Mouse (Mus musculus) midbrain, embryonic 12.5 days (tissue): ENCODE data around the gene Rhob. TPM values are rescaled to one million over a fixed set of nuclear protein-coding genes. Genes with fewer than 3 reads are reported as not detected.
"Not testable (repeated sequence)": the region's sequence is repeated elsewhere in the genome, so short reads cannot be mapped to it uniquely, and the experiment has no call there.

ENCODE experiments used
- ATAC-seq: fragments of 200-750 bp; cut with Nextera tagmentation; 2 replicates; pipeline ENCODE4 v1.8.0; 2017; ENCODE audit warnings: low read depth, moderate TSS enrichment, moderate library complexity; ENCODE audit not compliant: low FRiP score
- H3K27ac ChIP-seq: fragments of 300-500 bp; sonication (generic); replicated peaks from 2 replicates; pipeline ENCODE4 v1.5.1; 2016; ENCODE audit warnings: mild to moderate bottlenecking
- H3K27me3 ChIP-seq: fragments of 300-500 bp; sonication (generic); 2 replicates; pipeline ENCODE4 v1.6.1; 2016; ENCODE audit warnings: mild to moderate bottlenecking
- H3K36me3 ChIP-seq: fragments of 300-500 bp; sonication (generic); 2 replicates; pipeline ENCODE4 v1.6.1; 2016
- H3K4me1 ChIP-seq: fragments of 300-500 bp; sonication (generic); 2 replicates; pipeline ENCODE4 v1.6.1; 2016
- H3K4me2 ChIP-seq: fragments of 300-500 bp; sonication (generic); replicated peaks from 2 replicates; pipeline ENCODE4 v1.6.1; 2016; ENCODE audit warnings: mild to moderate bottlenecking, moderate library complexity
- H3K4me3 ChIP-seq: fragments of 300-500 bp; sonication (generic); 2 replicates; pipeline ENCODE4 v1.5.1; 2016; ENCODE audit warnings: mild to moderate bottlenecking
- H3K9ac ChIP-seq: fragments of 300-500 bp; sonication (generic); replicated peaks from 2 replicates; pipeline ENCODE4 v1.6.1; 2016; ENCODE audit warnings: mild to moderate bottlenecking, moderate library complexity
- H3K9me3 ChIP-seq: fragments of 300-500 bp; sonication (generic); 2 replicates; pipeline ENCODE4 v1.6.1; 2016; ENCODE audit warnings: mild to moderate bottlenecking
- WGBS: fragments of 180-500 bp; shearing (Covaris S2); methylation state at CpG from one replicate; pipeline ENCODE4 v1.1.7; 2016; 5-methylcytosine and 5-hydroxymethylcytosine counted together
- polyA plus RNA-seq: library from polyadenylated mRNA; unstranded; fragments of >200 nt; fragmentation: Nextera tagmentation; extraction: Ambion mirVana; gene quantifications from 2 replicates; pipeline ENCODE4 v1.2.1, GENCODE M21; 2016

Gene Rhob
- polyA plus RNA-seq, 1 experiment from 2014 or later, result 72.0 TPM

GRCm38 (mm10) chr12:8467029-8467924 lies 32.5 kb downstream of the Rhob start:
- no peak overlapping the region for H3K4me2 ChIP-seq
- no peaks in the 10 kb centered on the region for H3K4me1 ChIP-seq
- H3K27ac ChIP-seq, result no peak overlapping the region
- 0 out of 2 replicates have a peak, but pooled peaks cover 10% of the 10 kb centered on the region for H3K27me3 ChIP-seq
- WGBS, result 61% methylated on average over 12 of the region's 12 CpGs
- no peak overlapping the region for H3K9ac ChIP-seq
- H3K9me3 ChIP-seq, result no peaks in the 10 kb centered on the region
- ATAC-seq, result no peak
- no peak overlapping the region for H3K4me3 ChIP-seq
- no peaks in the 10 kb centered on the region for H3K36me3 ChIP-seq

- Histone ChIP-seq H3K27me3 (0 out of 2 replicates have a peak, but pooled peaks cover 10% of the 10 kb centered on the region), H3K27ac (no peak overlapping the region), H3K4me1 (no peaks in the 10 kb centered on the region), H3K36me3 (no peaks in the 10 kb centered on the region), H3K9me3 (no peaks in the 10 kb centered on the region), H3K4me3 (no peak overlapping the region), H3K9ac (no peak overlapping the region), H3K4me2 (no peak overlapping the region)
- ATAC-seq, result no peak
- WGBS, result 95% methylated on average over 3 of the region's 3 CpGs
Measured at GRCm38 (mm10) chr12:8465680-8466079, 34.1 kb downstream of the Rhob start.

GRCm38 (mm10) chr12:8464961-8465360 lies 34.8 kb downstream of the Rhob start:
- ATAC-seq, result no peak
- Histone ChIP-seq H3K4me3 (no peak overlapping the region), H3K9ac (no peak overlapping the region), H3K4me1 (no peaks in the 10 kb centered on the region), H3K27ac (no peak overlapping the region), H3K27me3 (0 out of 2 replicates have a peak, but pooled peaks cover 10% of the 10 kb centered on the region), H3K4me2 (no peak overlapping the region), H3K9me3 (no peaks in the 10 kb centered on the region), H3K36me3 (no peaks in the 10 kb centered on the region)
- WGBS, result 88% methylated on average over 5 of the region's 5 CpGs

GRCm38 (mm10) chr12:8463599-8464160 lies 36.1 kb downstream of the Rhob start:
- 17% methylated on average over 3 of the region's 3 CpGs for WGBS

GRCm38 (mm10) chr12:8462533-8462932 lies 37.3 kb downstream of the Rhob start:
- H3K27me3 ChIP-seq, result 0 out of 2 replicates have a peak, but pooled peaks cover 10% of the 10 kb centered on the region
- no peaks in the 10 kb centered on the region for H3K4me1 ChIP-seq
- H3K9me3 ChIP-seq, result no peaks in the 10 kb centered on the region
- no peak overlapping the region for H3K4me2 ChIP-seq
- no peak overlapping the region for H3K4me3 ChIP-seq
- no peak for ATAC-seq
- 86% methylated on average over 5 of the region's 5 CpGs for WGBS
- no peak overlapping the region for H3K9ac ChIP-seq
- H3K27ac ChIP-seq, result no peak overlapping the region
- H3K36me3 ChIP-seq, result no peaks in the 10 kb centered on the region

More at GRCm38 (mm10) chr12:8463599-8464160, 36.1 kb downstream of the Rhob start:
- H3K9me3 ChIP-seq, result no peaks in the 10 kb centered on the region
- peak; percentile 60; the same call in 1 of the 2 replicates for ATAC-seq
- no peaks in the 10 kb centered on the region for H3K4me1 ChIP-seq
- H3K4me2 ChIP-seq, result no peak overlapping the region
- H3K4me3 ChIP-seq, result no peak overlapping the region
- no peak overlapping the region for H3K27ac ChIP-seq
- H3K9ac ChIP-seq, result no peak overlapping the region
- no peaks in the 10 kb centered on the region for H3K36me3 ChIP-seq
- H3K27me3 ChIP-seq, result 0 out of 2 replicates have a peak, but pooled peaks cover 10% of the 10 kb centered on the region

- not testable (repeated sequence) for H3K4me3 ChIP-seq, H3K4me1 ChIP-seq, H3K27ac ChIP-seq, ATAC-seq, H3K9me3 ChIP-seq, H3K9ac ChIP-seq, H3K4me2 ChIP-seq, H3K36me3 ChIP-seq, H3K27me3 ChIP-seq
- WGBS, result 92% methylated on average over 8 of the region's 8 CpGs
Measured at GRCm38 (mm10) chr12:8461575-8461974, 38.2 kb downstream of the Rhob start.

GRCm38 (mm10) chr12:8458400-8458799 lies 41.4 kb downstream of the Rhob start:
- no peak for ATAC-seq
- no peaks in the 10 kb centered on the region for H3K9me3 ChIP-seq
- no peak overlapping the region for H3K4me2 ChIP-seq
- no peak overlapping the region for H3K27ac ChIP-seq
- 82% methylated on average over 8 of the region's 8 CpGs for WGBS
- no peaks in the 10 kb centered on the region for H3K36me3 ChIP-seq
- no peak overlapping the region for H3K9ac ChIP-seq
- H3K4me1 ChIP-seq, result no peaks in the 10 kb centered on the region
- H3K4me3 ChIP-seq, result no peak overlapping the region
- no peaks in the 10 kb centered on the region for H3K27me3 ChIP-seq

- 70% methylated on average over 5 of the region's 5 CpGs for WGBS
- Histone ChIP-seq H3K27me3 (no peaks in the 10 kb centered on the region), H3K4me3 (no peak overlapping the region), H3K4me2 (no peak overlapping the region), H3K9ac (no peak overlapping the region), H3K27ac (no peak overlapping the region), H3K4me1 (0 out of 2 replicates have a peak, but pooled peaks cover 2% of the 10 kb centered on the region), H3K36me3 (no peaks in the 10 kb centered on the region), H3K9me3 (no peaks in the 10 kb centered on the region)
- no peak for ATAC-seq
Measured at GRCm38 (mm10) chr12:8457052-8457451, 42.8 kb downstream of the Rhob start.

GRCm38 (mm10) chr12:8455046-8455445 lies 44.8 kb downstream of the Rhob start:
- H3K27ac ChIP-seq, result no peak overlapping the region
- H3K27me3 ChIP-seq, result peaks cover under 1% of the 10 kb centered on the region
- 61% methylated on average over 2 of the region's 2 CpGs for WGBS
- 0 out of 2 replicates have a peak, but pooled peaks cover 8% of the 10 kb centered on the region for H3K4me1 ChIP-seq
- ATAC-seq, result no peak
- no peak overlapping the region for H3K9ac ChIP-seq
- no peak overlapping the region for H3K4me3 ChIP-seq
- H3K4me2 ChIP-seq, result no peak overlapping the region
- no peaks in the 10 kb centered on the region for H3K36me3 ChIP-seq
- no peaks in the 10 kb centered on the region for H3K9me3 ChIP-seq

- Histone ChIP-seq H3K4me3 (no peak overlapping the region), H3K27me3 (peaks cover 3% of the 10 kb centered on the region), H3K36me3 (no peaks in the 10 kb centered on the region), H3K9ac (no peak overlapping the region), H3K4me2 (no peak overlapping the region), H3K9me3 (no peaks in the 10 kb centered on the region), H3K4me1 (0 out of 2 replicates have a peak, but pooled peaks cover 8% of the 10 kb centered on the region), H3K27ac (no peak overlapping the region)
- ATAC-seq, result no peak
- WGBS, result 85% methylated on average over 3 of the region's 3 CpGs
Measured at GRCm38 (mm10) chr12:8454487-8454886, 45.3 kb downstream of the Rhob start.

GRCm38 (mm10) chr12:8452766-8453621 lies 46.8 kb downstream of the Rhob start:
- peaks cover 3% of the 10 kb centered on the region for H3K27me3 ChIP-seq
- no peaks in the 10 kb centered on the region for H3K36me3 ChIP-seq
- no peak overlapping the region for H3K4me2 ChIP-seq
- H3K9me3 ChIP-seq, result no peaks in the 10 kb centered on the region
- no peak overlapping the region for H3K9ac ChIP-seq
- WGBS, result 77% methylated on average over 7 of the region's 7 CpGs
- H3K27ac ChIP-seq, result no peak overlapping the region
- H3K4me3 ChIP-seq, result no peak overlapping the region
- ATAC-seq, result no peak
- H3K4me1 ChIP-seq, result 0 out of 2 replicates have a peak, but pooled peaks cover 8% of the 10 kb centered on the region
